Mouse (Mus musculus) MEL (cell line): Measurements from ENCODE around the gene Mafk. TPM values are rescaled to one million over a fixed set of nuclear protein-coding genes. Genes with fewer than 3 reads are reported as not detected.

Source experiments
- DNase-seq: peaks from one replicate; pipeline ENCODE4 v3.0.0; 2011; ENCODE audit warnings: low read depth, low spot score
- H3K27ac ChIP-seq: 2 replicates; pipeline ENCODE4 v1.5.1; 2012; ENCODE audit warnings: low read depth, mild to moderate bottlenecking, control low read depth, low read length, moderate library complexity; ENCODE audit not compliant: control insufficient read depth
- H3K27me3 ChIP-seq, 2 experiments: fragments of 150-350 bp in 1 of 2; sonication (generic) in 1 of 2; 2 replicates each; pipeline ENCODE4 v1.6.1; 2012; ENCODE audit warnings: low read length in 2 of 2, mild to moderate bottlenecking in 2 of 2, improper control_type of control experiment in 1 of 2, moderate library complexity in 1 of 2; ENCODE audit not compliant: insufficient read depth in 2 of 2, control insufficient read depth in 1 of 2
- H3K36me3 ChIP-seq, 2 experiments: 2 replicates each; pipeline ENCODE4 v1.6.1; 2012 to 2014; ENCODE audit warnings: low read length in 2 of 2, improper control_type of control experiment in 1 of 2, inconsistent platforms in 1 of 2, mild to moderate bottlenecking in 1 of 2; ENCODE audit not compliant: insufficient read depth in 2 of 2, control insufficient read depth in 1 of 2
- H3K4me1 ChIP-seq, 2 experiments: fragments of 150-350 bp in 1 of 2; sonication (generic) in 1 of 2; 2 replicates each; pipeline ENCODE4 v1.6.1; 2012; ENCODE audit warnings: low read length in 2 of 2, improper control_type of control experiment in 1 of 2, mild to moderate bottlenecking in 1 of 2; ENCODE audit not compliant: insufficient read depth in 2 of 2, control insufficient read depth in 1 of 2
- H3K4me3 ChIP-seq, 2 experiments: fragments of 150-350 bp in 1 of 2; sonication (generic) in 1 of 2; 2 replicates each; pipeline ENCODE4 v1.5.1; 2012; ENCODE audit warnings: low read depth in 2 of 2, low read length in 2 of 2, mild to moderate bottlenecking in 2 of 2, moderate library complexity in 2 of 2, control low read depth in 1 of 2, improper control_type of control experiment in 1 of 2; ENCODE audit not compliant: control insufficient read depth in 1 of 2, insufficient read depth in 1 of 2
- H3K79me2 ChIP-seq: 2 replicates; pipeline ENCODE4 v1.6.1; 2012; ENCODE audit warnings: mild to moderate bottlenecking, low read length, moderate library complexity; ENCODE audit not compliant: control insufficient read depth, poor library complexity, insufficient read depth
- H3K9ac ChIP-seq: 2 replicates; pipeline ENCODE4 v1.6.1; 2012; ENCODE audit warnings: low read depth, mild to moderate bottlenecking, control low read depth, low read length, moderate library complexity; ENCODE audit not compliant: control insufficient read depth, poor library complexity, severe bottlenecking
- H3K9me3 ChIP-seq: fragments of 150-350 bp; sonication (generic); replicated peaks from 2 replicates; pipeline ENCODE4 v1.6.1; 2012; ENCODE audit warnings: mild to moderate bottlenecking, low read length, improper control_type of control experiment, moderate library complexity; ENCODE audit not compliant: insufficient read depth
- BHLHE40 ChIP-seq: IDR thresholded peaks from 2 replicates; pipeline ENCODE4 v1.6.1; 2012; ENCODE audit warnings: low read depth, mild to moderate bottlenecking, inconsistent platforms, low read length, improper control_type of control experiment, borderline replicate concordance
- CTCF ChIP-seq, 3 experiments: IDR thresholded peaks in 2 of 3; conservative IDR thresholded peaks in 1 of 3; 2 replicates each; pipeline ENCODE4 v1.5.1; 2011 to 2012; ENCODE audit warnings: low read length in 3 of 3, low read depth in 2 of 3, mild to moderate bottlenecking in 2 of 3, improper control_type of control experiment in 1 of 3, inconsistent platforms in 1 of 3, mixed read lengths in 1 of 3, moderate library complexity in 1 of 3; ENCODE audit not compliant: control insufficient read depth in 1 of 3, insufficient read depth in 1 of 3, poor library complexity in 1 of 3, severe bottlenecking in 1 of 3
- E2F4 ChIP-seq: IDR thresholded peaks from 2 replicates; pipeline ENCODE4 v1.6.1; 2011; ENCODE audit warnings: low read depth, low read length, improper control_type of control experiment, borderline replicate concordance
- EP300 ChIP-seq, 2 experiments: IDR thresholded peaks; 2 replicates each; pipeline ENCODE4 v1.6.1; 2011; ENCODE audit warnings: improper control_type of control experiment in 2 of 2, low read length in 2 of 2, low read depth in 1 of 2, mild to moderate bottlenecking in 1 of 2
- ETS1 ChIP-seq: IDR thresholded peaks from 2 replicates; pipeline ENCODE4 v1.6.1; 2012; ENCODE audit warnings: low read depth, mild to moderate bottlenecking, inconsistent platforms, low read length, improper control_type of control experiment, moderate library complexity
- GABPA ChIP-seq: IDR thresholded peaks from 2 replicates; pipeline ENCODE4 v1.6.1; 2012; ENCODE audit warnings: low read depth, mild to moderate bottlenecking, inconsistent platforms, low read length, improper control_type of control experiment, moderate library complexity
- GATA1 ChIP-seq: IDR thresholded peaks from 2 replicates; pipeline ENCODE4 v1.6.1; 2011; ENCODE audit warnings: low read depth, low read length, improper control_type of control experiment
- HCFC1 ChIP-seq: IDR thresholded peaks from 2 replicates; pipeline ENCODE4 v1.6.1; 2012; ENCODE audit warnings: low read depth, mild to moderate bottlenecking, inconsistent platforms, low read length, improper control_type of control experiment, moderate library complexity
- MAFK ChIP-seq: IDR thresholded peaks from 2 replicates; pipeline ENCODE4 v1.6.1; 2011; ENCODE audit warnings: low read depth, mild to moderate bottlenecking, low read length, improper control_type of control experiment, borderline replicate concordance
- MAX ChIP-seq: IDR thresholded peaks from 2 replicates; pipeline ENCODE4 v1.6.1; 2011; ENCODE audit warnings: low read length, improper control_type of control experiment
- MEF2A ChIP-seq: IDR thresholded peaks from 2 replicates; pipeline ENCODE4 v1.6.1; 2014; ENCODE audit warnings: low read depth, mild to moderate bottlenecking, inconsistent platforms, low read length, improper control_type of control experiment; ENCODE audit not compliant: poor library complexity, insufficient replicate concordance, severe bottlenecking; ENCODE audit errors: extremely low read depth
- NRF1 ChIP-seq: IDR thresholded peaks from 2 replicates; pipeline ENCODE4 v1.6.1; 2014; ENCODE audit warnings: low read depth, mild to moderate bottlenecking, inconsistent platforms, low read length, improper control_type of control experiment, moderate library complexity; ENCODE audit not compliant: poor library complexity, insufficient read depth, severe bottlenecking
- POLR2AphosphoS2 ChIP-seq: IDR thresholded peaks from 2 replicates; pipeline ENCODE4 v1.6.1; 2011; ENCODE audit warnings: low read length, improper control_type of control experiment
- POLR2AphosphoS5 ChIP-seq: IDR thresholded peaks from 2 replicates; pipeline ENCODE4 v1.6.1; 2012; ENCODE audit warnings: low read depth, borderline replicate concordance, mild to moderate bottlenecking, inconsistent platforms, low read length, moderate library complexity, mixed read lengths
- RCOR1 ChIP-seq: IDR thresholded peaks from 2 replicates; pipeline ENCODE4 v1.6.1; 2012; ENCODE audit warnings: low read depth, mild to moderate bottlenecking, inconsistent platforms, low read length, improper control_type of control experiment
- SMC3 ChIP-seq: IDR thresholded peaks from 2 replicates; pipeline ENCODE4 v1.6.1; 2011; ENCODE audit warnings: low read depth, low read length, improper control_type of control experiment
- USF1 ChIP-seq: IDR thresholded peaks from 2 replicates; pipeline ENCODE4 v1.6.1; 2014; ENCODE audit warnings: low read depth, mild to moderate bottlenecking, inconsistent platforms, low read length, improper control_type of control experiment, moderate library complexity
- USF2 ChIP-seq, 2 experiments: IDR thresholded peaks; 2 replicates each; pipeline ENCODE4 v1.6.1; 2011 to 2012; ENCODE audit warnings: improper control_type of control experiment in 2 of 2, low read length in 2 of 2, borderline replicate concordance in 1 of 2, inconsistent platforms in 1 of 2, low read depth in 1 of 2, mild to moderate bottlenecking in 1 of 2; ENCODE audit not compliant: insufficient read depth in 1 of 2
- ZC3H11A ChIP-seq: IDR thresholded peaks from 2 replicates; pipeline ENCODE4 v1.6.1; 2012; ENCODE audit warnings: low read depth, mild to moderate bottlenecking, inconsistent platforms, low read length, improper control_type of control experiment
- ZKSCAN1 ChIP-seq: IDR thresholded peaks from 2 replicates; pipeline ENCODE4 v1.6.1; 2012; ENCODE audit warnings: low read depth, mild to moderate bottlenecking, inconsistent platforms, low read length, improper control_type of control experiment, moderate library complexity
- ZMIZ1 ChIP-seq: IDR thresholded peaks from 2 replicates; pipeline ENCODE4 v1.6.1; 2012; ENCODE audit warnings: low read depth, mild to moderate bottlenecking, inconsistent platforms, low read length, improper control_type of control experiment, moderate library complexity
- polyA plus RNA-seq, 2 experiments: library from polyadenylated mRNA; stranded (reverse) in 1 of 2; unstranded in 1 of 2; fragments of >175 nt in 1 of 2; fragments of >200 nt in 1 of 2; gene quantifications; 2 replicates each; pipeline versions ENCODE4 v1.2.1 to v1.2.4; 2012; ENCODE audit warnings: low replicate concordance in 2 of 2, low read depth in 1 of 2; ENCODE audit not compliant: insufficient read length in 2 of 2, insufficient read depth in 1 of 2, missing spikeins in 1 of 2
- total RNA-seq: library from RNA; depleted of rRNA; stranded (reverse); fragments of 300-350 nt; gene quantifications from 2 replicates; pipeline ENCODE4 v1.2.3, GENCODE M21; 2012

The Mafk gene
- total and polyA plus RNA-seq, 3 experiments, result 56.5 to 62.1 TPM; not detected in 1

- Histone ChIP-seq H3K79me2 (no peaks in the 10 kb centered on the region), H3K9ac (no peak overlapping the region), H3K27me3 (no peaks in the 10 kb centered on the region), H3K4me3 (no peak overlapping the region), H3K36me3 (peaks cover 0 to 8% of the 10 kb centered on the region in 2 experiments; a peak in 2 of 4 replicates), H3K4me1 (peaks cover 2 to 29% of the 10 kb centered on the region in 2 experiments; a peak in 3 of 4 replicates), H3K9me3 (no peaks in the 10 kb centered on the region), H3K27ac (no peak overlapping the region)
- TF ChIP-seq CTCF (IDR thresholded peaks at IDR 0.05 in 2 of 3, conservative IDR thresholded peaks at IDR 0.05 in 1 of 3; ENCODE audit: control insufficient read depth in 1 of 3, insufficient read depth in 1 of 3, low read depth in 2 of 3, low read length in 3 of 3, poor library complexity in 1 of 3, severe bottlenecking in 1 of 3), result no peak
- TF ChIP-seq HCFC1, result no peak
- no peak for TF ChIP-seq MEF2A
- no peak for TF ChIP-seq RCOR1
- TF ChIP-seq ZKSCAN1, result no peak
- no peak for TF ChIP-seq USF2 (IDR thresholded peaks at IDR 0.05; ENCODE audit: borderline replicate concordance in 1 of 2, insufficient read depth in 1 of 2, low read depth in 1 of 2, low read length in 2 of 2)
- no peak for TF ChIP-seq EP300 (IDR thresholded peaks at IDR 0.05; ENCODE audit: low read depth in 1 of 2, low read length in 2 of 2)
- TF ChIP-seq GATA1, result no peak
- no peak for TF ChIP-seq GABPA
- TF ChIP-seq POLR2AphosphoS5, result no peak
- TF ChIP-seq POLR2AphosphoS2, result no peak
- no peak for TF ChIP-seq NRF1
- no peak for TF ChIP-seq MAX
- no peak for TF ChIP-seq USF1
- TF ChIP-seq ETS1, result no peak
- TF ChIP-seq ZMIZ1, result no peak
- TF ChIP-seq ZC3H11A, result no peak
- no peak for TF ChIP-seq BHLHE40
- TF ChIP-seq E2F4, result no peak
- DNase-seq, result no peak
These were observed 22.7 kb downstream of the Mafk start for GRCm38 (mm10) chr5:139813963-139814381.

GRCm38 (mm10) chr5:139815964-139816363 is 24.7 kb downstream of the Mafk start:
- TF ChIP-seq ETS1 (no peak), SMC3 (no peak), MAFK (no peak), MEF2A (no peak)
- peaks cover 2 to 29% of the 10 kb centered on the region in 2 experiments; a peak in 3 of 4 replicates for H3K4me1 ChIP-seq

More at GRCm38 (mm10) chr5:139815964-139816363, 24.7 kb downstream of the Mafk start:
- Histone ChIP-seq H3K9me3 (no peaks in the 10 kb centered on the region), H3K9ac (no peak overlapping the region), H3K27me3 (no peaks in the 10 kb centered on the region), H3K27ac (peak overlapping the region; percentile 11; the same call in 1 of the 2 replicates), H3K4me3 (no peak overlapping the region), H3K36me3 (peaks cover 0 to 8% of the 10 kb centered on the region in 2 experiments; a peak in 2 of 4 replicates), H3K79me2 (no peaks in the 10 kb centered on the region)
- no peak for DNase-seq
